Mouse (Mus musculus): ENCODE data around the gene Dut. TPM values are rescaled to one million over a fixed set of nuclear protein-coding genes. Genes with fewer than 3 reads are reported as not detected.

Gene Dut
- total and polyA plus RNA-seq, 3 experiments, result 146 to 331 (median 276) TPM

DNA sequence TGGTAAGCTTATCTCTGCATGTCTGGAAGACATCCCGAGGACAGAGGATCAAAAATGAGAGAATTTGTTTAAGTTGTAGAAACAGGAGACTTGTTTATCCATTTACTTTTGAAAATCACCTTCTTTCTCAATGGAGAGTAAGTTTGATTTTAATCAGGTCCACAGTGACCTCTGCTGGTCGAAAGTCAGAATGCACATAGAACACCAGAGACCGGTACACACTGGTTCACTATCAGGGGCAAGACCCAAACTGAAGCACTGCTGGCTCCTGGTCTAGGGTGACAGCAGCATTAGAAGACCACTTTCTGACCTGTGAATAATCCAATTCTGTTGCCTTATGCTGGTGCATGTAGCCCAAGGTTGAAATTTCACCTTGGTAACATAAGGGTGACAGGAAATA, 32.4 kb upstream of the Dut start:
- Histone ChIP-seq H3K9ac (ENCODE audit: control insufficient read depth, low read depth, low read length, poor library complexity, severe bottlenecking) (no peak overlapping the region), H3K79me2 (ENCODE audit: control insufficient read depth, insufficient read depth, low read length, poor library complexity) (no peaks in the 10 kb centered on the region), H3K4me1 (ENCODE audit: control insufficient read depth in 1 of 2, insufficient read depth in 2 of 2, low read length in 2 of 2) (peaks cover 0 to 2% of the 10 kb centered on the region in 2 experiments; a peak in 1 of 4 replicates), H3K9me3 (replicated peaks; ENCODE audit: insufficient read depth, low read length) (no peaks in the 10 kb centered on the region), H3K4me3 (ENCODE audit: control insufficient read depth in 1 of 2, insufficient read depth in 1 of 2, low read depth in 2 of 2, low read length in 2 of 2) (no peak overlapping the region), H3K36me3 (ENCODE audit: control insufficient read depth in 1 of 2, insufficient read depth in 2 of 2, low read length in 2 of 2) (no peaks in the 10 kb centered on the region), H3K27me3 (ENCODE audit: control insufficient read depth in 1 of 2, insufficient read depth in 2 of 2, low read length in 2 of 2) (peaks cover 0 to 2% of the 10 kb centered on the region in 2 experiments; a peak in 3 of 4 replicates), H3K27ac (ENCODE audit: control insufficient read depth, low read depth, low read length) (no peak overlapping the region)
- no peak for TF ChIP-seq TCF12 (IDR thresholded peaks at IDR 0.05; ENCODE audit: low read depth, low read length)
- peak; percentile 58 to 84 (median 68) for TF ChIP-seq CTCF (IDR thresholded peaks at IDR 0.05 in 2 of 3, conservative IDR thresholded peaks at IDR 0.05 in 1 of 3; ENCODE audit: control insufficient read depth in 1 of 3, insufficient read depth in 1 of 3, low read depth in 2 of 3, low read length in 3 of 3, poor library complexity in 1 of 3, severe bottlenecking in 1 of 3)
- TF ChIP-seq MAX (IDR thresholded peaks at IDR 0.05; ENCODE audit: low read length), result no peak
- TF ChIP-seq ZKSCAN1 (IDR thresholded peaks at IDR 0.05; ENCODE audit: low read depth, low read length), result no peak
- TF ChIP-seq TAL1 (IDR thresholded peaks at IDR 0.05; ENCODE audit: low read length), result no peak
- no peak for TF ChIP-seq NELFE (IDR thresholded peaks at IDR 0.05; ENCODE audit: low read depth, low read length)
- TF ChIP-seq RCOR1 (IDR thresholded peaks at IDR 0.05; ENCODE audit: low read depth, low read length), result no peak
- peak; percentile 68 for TF ChIP-seq SMC3 (IDR thresholded peaks at IDR 0.05; ENCODE audit: low read depth, low read length)
- TF ChIP-seq BHLHE40 (IDR thresholded peaks at IDR 0.05; ENCODE audit: borderline replicate concordance, low read depth, low read length), result no peak
- no peak for TF ChIP-seq CHD2 (IDR thresholded peaks at IDR 0.05; ENCODE audit: low read length)
- TF ChIP-seq ETS1 (IDR thresholded peaks at IDR 0.05; ENCODE audit: low read depth, low read length), result no peak
- peak; percentile 45 for TF ChIP-seq GATA1 (IDR thresholded peaks at IDR 0.05; ENCODE audit: low read depth, low read length)
- no peak for TF ChIP-seq E2F4 (IDR thresholded peaks at IDR 0.05; ENCODE audit: borderline replicate concordance, low read depth, low read length)
- TF ChIP-seq ZC3H11A (IDR thresholded peaks at IDR 0.05; ENCODE audit: low read depth, low read length), result peak; percentile 55
- no peak for TF ChIP-seq MXI1 (IDR thresholded peaks at IDR 0.05; ENCODE audit: low read depth, low read length)
- no peak for TF ChIP-seq ZMIZ1 (IDR thresholded peaks at IDR 0.05; ENCODE audit: low read depth, low read length)
- no peak for TF ChIP-seq TBP (IDR thresholded peaks at IDR 0.05; ENCODE audit: low read depth, low read length)
- peak; percentile 86 for TF ChIP-seq RAD21 (IDR thresholded peaks at IDR 0.05; ENCODE audit: low read depth, low read length)
- TF ChIP-seq SIN3A (IDR thresholded peaks at IDR 0.05; ENCODE audit: low read length), result no peak
- TF ChIP-seq NRF1 (IDR thresholded peaks at IDR 0.05; ENCODE audit: insufficient read depth, low read depth, low read length, poor library complexity, severe bottlenecking), result no peak
- no peak for TF ChIP-seq HCFC1 (IDR thresholded peaks at IDR 0.05; ENCODE audit: low read depth, low read length)
- TF ChIP-seq MAZ (IDR thresholded peaks at IDR 0.05; ENCODE audit: low read depth, low read length), result no peak
- TF ChIP-seq UBTF (IDR thresholded peaks at IDR 0.05; ENCODE audit: borderline replicate concordance, insufficient read depth, low read depth, low read length), result no peak
- no peak for TF ChIP-seq ELF1 (IDR thresholded peaks at IDR 0.05; ENCODE audit: low read depth, low read length)
- no peak for TF ChIP-seq MAFK (IDR thresholded peaks at IDR 0.05; ENCODE audit: borderline replicate concordance, low read depth, low read length)
- no peak for TF ChIP-seq KAT2A (conservative IDR thresholded peaks at IDR 0.05; ENCODE audit: low read depth, low read length)
- TF ChIP-seq EP300 (IDR thresholded peaks at IDR 0.05; ENCODE audit: low read depth in 1 of 2, low read length in 2 of 2), result no peak
- TF ChIP-seq MYC (IDR thresholded peaks at IDR 0.05; ENCODE audit: low read depth, low read length), result no peak
- no peak for TF ChIP-seq GABPA (IDR thresholded peaks at IDR 0.05; ENCODE audit: low read depth, low read length)
- TF ChIP-seq ZNF384 (IDR thresholded peaks at IDR 0.05; ENCODE audit: low read depth, low read length), result no peak
- TF ChIP-seq POLR2AphosphoS5 (IDR thresholded peaks at IDR 0.05; ENCODE audit: borderline replicate concordance, low read depth, low read length), result no peak
- TF ChIP-seq MYB (IDR thresholded peaks at IDR 0.05; ENCODE audit: low read depth, low read length), result no peak
- no peak for TF ChIP-seq POLR2AphosphoS2 (IDR thresholded peaks at IDR 0.05; ENCODE audit: low read length)
- TF ChIP-seq MEF2A (IDR thresholded peaks at IDR 0.05; ENCODE audit: extremely low read depth, insufficient replicate concordance, low read depth, low read length, poor library complexity, severe bottlenecking), result no peak
- peak; percentile 75 for DNase-seq (ENCODE audit: low read depth, low spot score)
